Mouse (Mus musculus) CH12F3 (cell line): ENCODE measurements around the gene Sfmbt1.

Experiments
- in situ Hi-C: fragments of 300-500 bp; cut with MboI; formaldehyde crosslinking; loops from 2 replicates; pipeline ENCODE4 v1.14.3; 2020; ENCODE audit warnings: low sequenced_read_pairs

Sfmbt1 gene

GRCm38 (mm10) chr14:30869391-30869801 is 154.7 kb downstream of the Sfmbt1 start:
- in situ Hi-C loops = loop anchor here (10.0 to 25.0 kb wide), 2 partner anchors 182 to 275 kb away; no protein-coding TSS in a partner anchor

- in situ Hi-C loops = loop anchor here (25.0 kb wide), 1 partner anchor 183 kb away; no protein-coding TSS in a partner anchor
Observed at GRCm38 (mm10) chr14:30870206-30871147, 155.8 kb downstream of the Sfmbt1 start.
